Mouse (Mus musculus): ENCODE results near the gene Vmn2r65. TPM values are rescaled to one million over a fixed set of nuclear protein-coding genes. Genes with fewer than 3 reads are reported as not detected.

The Vmn2r65 gene
- total RNA-seq (2021), result not detected

GRCm38 (mm10) chr7:84964015-84964414 is at the start of gene Vmn2r65:
Vmn2r65 (minus strand) TSS chr7:84964115.
- intact Hi-C loops (cut with DNase I), result no loop called here
- DNase-seq (ENCODE audit: low spot score in 2 of 2), result no peak

- intact Hi-C loops (cut with DNase I), result no loop called here
- DNase-seq (ENCODE audit: low spot score in 2 of 2), result no peak
Measured at GRCm38 (mm10) chr7:85012168-85012567, 48.3 kb upstream of the Vmn2r65 start, which contains the start of gene Vmn2r66. Vmn2r66 (minus strand) TSS chr7:85012268.

GRCm38 (mm10) chr7:84996694-84997093 is 32.8 kb upstream of the Vmn2r65 start:
- intact Hi-C loops (cut with DNase I), result no loop called here
- no peak for DNase-seq (ENCODE audit: low spot score in 2 of 2)

Other genes starting within 250 kb of the Vmn2r65 start
- gene Olfr291, start 110.6 kb downstream of the Vmn2r65 start, total RNA-seq (2021), result not detected
- not detected for gene Vmn2r66, start 48.2 kb upstream of the Vmn2r65 start, total RNA-seq (2021)
- gene Vmn2r67, start 191.9 kb upstream of the Vmn2r65 start, total RNA-seq (2021), result not detected

All from left cerebral cortex, postnatal 36 days (tissue).